Mouse (Mus musculus) embryo, embryonic 9.5 days (tissue): Measurements from ENCODE around the gene Slc35b1.
"Not testable (repeated sequence)": the region's sequence is repeated elsewhere in the genome, so short reads cannot be mapped to it uniquely, and the experiment has no call there.

Experiments
- DNase-seq: peaks from one replicate; pipeline ENCODE4 v3.0.0-alpha.2; 2017; ENCODE audit errors: extremely low spot score

Gene Slc35b1

DNA sequence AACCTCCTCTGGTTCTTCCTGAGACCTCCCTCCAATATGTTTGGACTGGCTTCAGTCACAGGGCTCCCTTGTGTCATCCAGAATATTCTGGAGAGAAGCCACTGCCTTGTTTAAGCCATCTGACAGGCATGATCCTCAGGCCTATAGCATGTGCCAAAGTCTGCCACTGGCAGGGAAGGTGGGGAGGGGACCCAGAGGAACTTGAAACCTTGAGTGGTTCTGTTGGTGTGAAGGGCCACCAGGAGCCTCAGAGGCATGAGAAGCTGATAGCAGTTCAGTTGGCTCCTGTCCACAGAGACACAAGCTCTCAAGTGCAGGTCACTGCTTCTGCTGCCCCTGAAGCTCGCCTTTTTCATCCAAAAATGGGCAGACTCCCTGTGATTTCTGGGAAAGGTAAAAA, 12.1 kb downstream of the Slc35b1 start:
- DNase-seq, result no peak

GRCm38 (mm10) chr11:95397843-95398835, 13.6 kb downstream of the Slc35b1 start:
- DNase-seq, result peak; percentile 73

DNA sequence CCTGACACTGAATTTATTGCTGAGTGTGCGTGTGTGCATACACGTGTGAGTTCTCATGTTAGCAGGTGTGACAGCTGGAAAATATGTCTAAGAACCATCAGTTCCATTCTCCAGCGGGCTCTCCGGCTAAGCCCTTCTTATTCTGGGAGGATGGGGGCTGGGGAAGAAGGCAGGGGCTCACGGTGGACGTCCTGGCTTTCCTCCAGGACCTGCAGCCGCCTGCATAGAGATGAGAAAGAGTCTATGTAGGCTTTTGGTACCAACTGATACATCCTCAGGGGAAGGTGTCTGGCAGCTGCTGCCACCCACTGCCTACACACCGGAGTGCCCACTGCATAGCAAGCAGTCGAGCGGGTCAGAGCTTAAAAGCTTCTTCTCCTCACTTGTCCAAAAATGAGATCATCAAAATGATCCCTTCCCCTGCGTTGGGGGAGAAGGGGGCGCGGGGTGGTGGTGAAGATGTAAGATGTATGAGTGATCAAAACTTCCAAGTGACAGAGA, 15.1 kb downstream of the Slc35b1 start:
- DNase-seq, result no peak

GRCm38 (mm10) chr11:95401568-95401967, 17.1 kb downstream of the Slc35b1 start:
- DNase-seq, result no peak

DNA sequence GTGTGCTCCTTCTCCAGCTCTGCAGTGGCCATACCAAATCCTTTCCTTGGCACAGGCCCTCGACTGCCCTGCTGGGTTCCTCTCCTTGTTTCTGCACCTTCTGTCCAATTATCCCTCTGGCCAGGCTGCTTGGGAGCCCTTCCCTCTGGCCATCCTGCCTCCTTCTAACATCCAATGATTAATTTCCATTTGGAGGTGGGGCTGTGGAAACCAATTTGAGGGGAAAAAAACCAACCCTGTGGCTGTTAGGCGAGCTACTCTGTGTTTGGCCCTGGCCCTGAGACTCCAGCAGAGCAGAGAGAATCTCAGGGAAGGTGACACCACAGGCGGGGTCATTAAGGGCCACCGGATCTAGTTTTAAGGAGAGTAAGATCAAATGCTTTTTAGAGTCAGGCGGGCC, 17.7 kb downstream of the Slc35b1 start:
- peak; percentile 45 for DNase-seq

- DNase-seq, result peak; percentile 28
Measured at GRCm38 (mm10) chr11:95402658-95403101, 18.2 kb downstream of the Slc35b1 start.

DNA sequence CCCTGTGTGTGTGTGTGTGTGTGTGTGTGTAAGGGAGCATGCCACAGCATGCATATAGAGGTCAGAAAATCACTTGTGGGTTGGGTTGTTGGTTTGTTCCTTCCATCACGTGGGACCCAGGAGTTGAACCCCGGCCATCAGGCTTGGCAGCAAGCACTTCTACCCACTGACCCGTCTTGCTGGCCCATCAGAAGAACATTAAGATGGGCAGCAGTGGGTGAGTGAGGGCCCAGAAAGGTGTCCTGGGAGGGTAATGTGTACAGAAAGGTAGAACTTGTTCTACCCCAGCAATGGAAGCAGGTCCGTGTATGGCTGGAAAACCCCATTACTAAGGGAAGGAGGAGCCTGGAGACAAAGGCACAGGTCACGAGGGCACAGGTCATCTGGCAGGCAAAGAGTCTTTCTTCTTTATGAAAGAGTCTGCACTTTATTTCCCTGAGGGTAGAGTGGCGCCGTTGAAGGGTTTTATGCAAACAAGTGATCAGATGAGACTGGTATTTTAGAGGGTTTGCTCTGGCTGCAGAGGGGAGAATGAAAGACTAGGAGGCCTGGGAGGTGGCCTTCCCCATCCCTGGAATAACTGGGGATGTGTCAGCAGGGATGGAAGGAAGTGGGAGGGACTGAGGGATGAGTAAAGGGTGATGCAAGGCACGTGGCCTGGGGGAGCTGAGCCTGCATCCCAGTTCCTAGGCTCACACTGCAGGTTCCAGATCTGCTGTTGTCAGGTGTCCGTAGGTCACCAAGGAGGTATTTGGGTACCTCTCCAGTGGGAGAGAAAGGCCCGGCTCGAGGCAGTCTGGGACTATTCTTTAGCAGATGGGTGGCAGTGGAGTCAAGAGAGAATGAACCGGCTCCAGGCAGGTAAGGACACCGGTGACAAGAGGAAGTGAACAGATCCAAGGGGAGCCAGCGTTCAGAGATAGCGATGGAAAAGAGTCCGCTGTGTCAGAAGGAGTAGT, 19.2 kb downstream of the Slc35b1 start:
- DNase-seq, result peak; percentile 53

DNA sequence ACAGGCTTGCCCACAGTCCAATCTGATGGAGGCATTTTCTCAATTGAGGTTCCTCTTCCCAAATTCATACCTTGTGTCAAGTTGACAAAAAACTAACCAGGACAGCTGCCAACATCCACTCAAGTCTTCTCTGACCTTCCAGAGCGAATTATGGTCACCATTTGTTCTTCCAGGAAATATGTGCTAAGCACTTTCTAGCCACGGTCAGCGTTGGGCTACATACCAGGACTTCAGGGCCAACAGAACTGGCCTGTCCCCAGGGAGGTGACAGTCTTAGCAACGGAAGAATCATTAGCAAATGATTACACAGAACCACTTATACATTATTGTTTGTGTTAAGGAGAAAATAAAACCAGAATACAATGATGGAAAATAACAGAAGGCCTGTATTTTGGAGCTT, 21.3 kb downstream of the Slc35b1 start:
- DNase-seq, result no peak

- not testable (repeated sequence) for DNase-seq
Measured at GRCm38 (mm10) chr11:95406398-95406797, 21.9 kb downstream of the Slc35b1 start.

- DNase-seq, result no peak
Measured at GRCm38 (mm10) chr11:95409450-95410112, 25.1 kb downstream of the Slc35b1 start.

DNA sequence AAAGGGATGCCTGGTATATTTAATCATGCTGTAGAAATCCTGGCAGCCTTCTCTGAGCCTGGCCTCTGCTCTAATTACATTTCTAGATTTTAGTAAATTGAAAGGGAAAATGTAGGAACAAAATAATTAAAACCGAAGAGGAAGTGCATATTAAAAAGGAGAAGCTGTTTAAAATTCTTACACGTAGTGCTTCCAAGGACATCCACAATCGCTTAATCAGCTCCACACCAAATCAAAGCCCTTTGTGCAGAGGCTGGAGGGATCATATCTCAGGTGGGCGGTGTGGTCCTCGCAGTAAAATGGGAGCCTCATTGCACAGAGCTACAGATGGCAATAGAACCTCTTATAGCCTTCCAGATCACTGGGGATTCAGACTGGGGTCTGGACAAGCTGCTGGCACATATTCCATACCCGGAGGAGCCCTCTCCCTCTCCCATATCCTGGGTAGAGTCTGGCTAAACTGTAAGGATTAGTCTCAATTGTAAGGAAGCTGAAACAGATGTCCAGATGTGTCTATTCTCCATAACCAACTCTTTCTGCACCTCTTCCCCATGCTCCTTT, 27.0 kb downstream of the Slc35b1 start:
- no peak for DNase-seq

GRCm38 (mm10) chr11:95412615-95413014, 28.1 kb downstream of the Slc35b1 start:
- DNase-seq, result no peak

DNA sequence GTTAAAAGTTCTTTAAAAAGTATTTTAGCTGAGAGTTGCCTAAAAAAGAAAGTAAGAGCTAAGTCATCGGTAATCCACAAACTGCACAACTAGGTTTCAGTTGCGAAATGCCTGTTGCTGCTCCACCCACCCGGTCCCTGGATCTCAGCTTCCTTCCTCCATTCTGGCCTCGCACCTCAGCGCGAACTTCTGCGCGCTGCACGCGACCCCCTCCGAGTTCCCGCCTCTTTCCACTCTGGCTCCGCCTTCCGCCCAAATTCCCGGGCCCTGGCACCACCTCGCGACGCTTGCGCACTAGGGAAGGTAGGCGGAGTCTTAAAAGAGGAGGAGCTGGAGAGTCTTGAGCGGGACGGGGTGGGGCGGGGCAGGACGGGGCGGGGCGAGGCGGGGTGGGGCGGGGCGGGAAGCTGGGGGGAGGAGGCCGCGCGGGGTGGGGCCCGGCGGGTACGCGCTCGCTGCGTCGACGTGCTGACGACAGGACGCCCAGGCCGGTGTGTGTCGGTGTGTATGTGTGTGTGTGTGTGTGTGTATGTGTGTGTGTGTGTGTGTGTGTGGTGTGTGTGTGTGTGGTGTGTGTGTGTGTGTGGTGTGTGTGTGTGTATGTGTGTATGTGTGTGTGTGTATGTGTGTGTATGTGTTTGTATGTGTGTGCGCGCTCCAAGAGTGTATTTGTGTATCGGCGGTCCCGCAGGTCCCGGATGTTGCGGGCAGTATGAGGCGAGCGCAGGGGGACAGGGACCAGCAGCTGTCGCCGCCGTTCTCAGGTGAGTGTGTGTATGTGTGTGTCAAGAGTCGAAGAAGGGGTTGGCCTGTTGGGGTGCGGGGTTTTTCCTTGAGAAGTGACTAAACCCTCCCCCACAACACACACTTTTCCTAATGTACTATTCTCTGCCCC, 29.4 kb downstream of the Slc35b1 start, which contains the start of gene Spop:
Gene Spop, plus strand, starts transcription at position 440 of the 895 bp plus-strand sequence.
- DNase-seq, result peak; percentile 95

DNA sequence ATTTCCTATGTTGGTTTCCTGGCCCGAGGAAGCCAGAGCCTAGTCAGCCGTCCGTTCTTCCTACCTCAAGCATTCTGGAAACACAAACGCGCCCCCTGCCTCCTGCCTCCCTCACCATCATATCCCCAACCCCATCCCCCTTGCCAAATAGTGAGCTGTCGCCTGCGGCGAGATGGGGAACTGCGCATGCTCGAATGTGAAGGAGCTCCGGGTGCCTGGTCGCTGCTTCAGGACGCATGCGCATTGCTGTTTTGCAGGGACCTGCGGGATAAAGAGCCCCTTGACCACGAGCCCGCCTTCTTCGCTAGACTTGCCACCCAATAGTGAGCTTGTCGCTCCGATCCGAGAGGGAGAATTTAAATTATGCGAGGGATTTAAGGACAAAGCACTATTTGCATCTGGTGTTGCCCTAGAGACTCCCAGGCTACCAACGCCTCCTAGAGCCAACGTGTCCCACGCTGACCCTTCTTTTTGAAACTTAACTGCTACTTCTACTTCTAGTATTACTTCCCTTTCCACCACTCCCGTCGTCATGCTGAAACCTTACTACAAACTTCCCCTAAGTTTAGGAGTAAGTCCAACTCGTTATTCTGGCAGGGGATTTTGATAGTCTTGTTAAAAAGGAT, 30.2 kb downstream of the Slc35b1 start:
- peak; percentile 98 for DNase-seq

DNA sequence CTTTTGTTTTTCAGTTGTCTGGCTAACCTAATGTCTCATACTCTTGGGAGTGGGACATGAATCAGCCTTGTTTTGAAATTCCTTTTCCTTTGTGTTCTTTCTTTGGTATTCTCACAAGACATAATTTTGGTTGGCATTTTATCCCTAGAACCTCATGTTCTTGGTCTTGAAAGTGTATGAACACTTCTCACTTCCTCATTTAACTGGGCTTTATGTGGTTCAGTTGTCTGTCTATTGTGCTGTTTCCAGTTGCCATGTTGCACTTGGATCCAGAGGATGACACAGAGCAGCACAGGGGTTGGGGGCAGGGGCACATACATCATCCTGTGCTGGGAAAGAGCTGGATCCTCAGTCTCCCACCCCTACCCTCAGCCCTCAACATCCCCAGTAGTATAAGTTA, 31.4 kb downstream of the Slc35b1 start:
- DNase-seq, result peak; percentile 30

DNA sequence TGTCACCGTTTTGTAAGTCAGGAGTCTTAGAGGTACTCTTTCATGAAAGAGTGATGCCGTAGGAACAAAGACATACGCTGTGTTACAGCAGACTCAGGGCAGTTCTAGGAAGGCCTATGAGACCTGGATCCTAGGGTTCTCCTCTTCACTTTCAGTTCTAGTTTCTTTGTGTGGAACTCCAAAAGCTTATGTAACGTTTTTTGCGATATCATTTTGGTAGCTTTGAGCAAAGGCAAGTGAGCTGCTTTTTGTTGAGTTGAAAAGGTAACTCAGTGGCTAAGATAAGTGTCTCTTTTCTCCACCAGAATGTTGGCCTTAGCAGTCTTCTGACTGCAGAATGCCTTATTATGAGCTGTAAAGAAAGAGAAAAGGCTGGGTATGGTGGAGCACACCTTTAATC, 32.8 kb downstream of the Slc35b1 start:
- DNase-seq, result no peak

GRCm38 (mm10) chr11:95420880-95421435, 36.5 kb downstream of the Slc35b1 start:
- no peak for DNase-seq

DNA sequence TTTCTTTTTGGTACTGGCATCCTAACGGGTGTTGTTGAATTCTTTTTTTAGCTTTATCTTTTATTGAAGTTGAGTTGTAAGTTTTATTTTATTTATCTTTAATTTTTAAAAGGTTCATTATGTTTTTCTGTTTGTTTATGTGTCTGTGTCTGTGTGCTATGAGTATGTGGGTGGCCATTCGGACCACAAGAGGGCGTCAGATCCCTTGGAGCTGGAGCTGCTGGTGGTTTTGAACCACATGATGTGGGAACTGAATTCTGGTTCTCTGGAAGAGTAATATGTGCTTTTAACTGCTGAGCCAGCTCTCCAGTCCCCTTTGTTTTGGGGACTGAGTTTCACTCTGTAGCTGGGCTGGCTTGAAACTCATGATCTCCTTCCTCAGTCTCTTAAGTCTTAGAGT, 39.0 kb downstream of the Slc35b1 start:
- DNase-seq, result no peak

GRCm38 (mm10) chr11:95431344-95431743, 46.9 kb downstream of the Slc35b1 start:
- no peak for DNase-seq
